Mouse (Mus musculus) heart, embryonic 12.5 days (tissue): ENCODE measurements at regions not wholly inside any gene's neighbourhood (a gene's known extent, or its start where the extent isn't known, plus 50 kb on each side); places are given as distances from the start of the nearest gene placed in this dataset.

Experiments used
- ATAC-seq: fragments of 200-750 bp; cut with Nextera tagmentation; 2 replicates; pipeline ENCODE4 v1.8.0; 2017; ENCODE audit warnings: moderate TSS enrichment, moderate library complexity; ENCODE audit not compliant: insufficient number of reproducible peaks, low FRiP score
- H3K27ac ChIP-seq: fragments of 300-500 bp; sonication (generic); 2 replicates; pipeline ENCODE4 v1.5.1; 2016; ENCODE audit warnings: mild to moderate bottlenecking, moderate library complexity; ENCODE audit not compliant: poor library complexity, severe bottlenecking
- H3K27me3 ChIP-seq: fragments of 300-500 bp; sonication (generic); replicated peaks from 2 replicates; pipeline ENCODE4 v1.6.1; 2016; ENCODE audit warnings: mild to moderate bottlenecking, moderate library complexity
- H3K36me3 ChIP-seq: fragments of 300-500 bp; sonication (generic); 2 replicates; pipeline ENCODE4 v1.6.1; 2016; ENCODE audit warnings: mild to moderate bottlenecking, moderate library complexity
- H3K4me1 ChIP-seq: fragments of 300-500 bp; sonication (generic); replicated peaks from 2 replicates; pipeline ENCODE4 v1.6.1; 2016; ENCODE audit warnings: mild to moderate bottlenecking
- H3K4me2 ChIP-seq: fragments of 300-500 bp; sonication (generic); 2 replicates; pipeline ENCODE4 v1.6.1; 2016; ENCODE audit warnings: mild to moderate bottlenecking, moderate library complexity
- H3K4me3 ChIP-seq: fragments of 300-500 bp; sonication (generic); 2 replicates; pipeline ENCODE4 v1.5.1; 2016; ENCODE audit warnings: mild to moderate bottlenecking
- H3K9ac ChIP-seq: fragments of 300-500 bp; sonication (generic); 2 replicates; pipeline ENCODE4 v1.6.1; 2016; ENCODE audit warnings: mild to moderate bottlenecking, moderate library complexity
- H3K9me3 ChIP-seq: fragments of 300-500 bp; sonication (generic); replicated peaks from 2 replicates; pipeline ENCODE4 v1.6.1; 2016; ENCODE audit warnings: mild to moderate bottlenecking, moderate library complexity
- WGBS: fragments of 180-500 bp; shearing (Covaris S2); methylation state at CpG from one replicate; pipeline ENCODE4 v1.1.7; 2016; 5-methylcytosine and 5-hydroxymethylcytosine counted together

DNA sequence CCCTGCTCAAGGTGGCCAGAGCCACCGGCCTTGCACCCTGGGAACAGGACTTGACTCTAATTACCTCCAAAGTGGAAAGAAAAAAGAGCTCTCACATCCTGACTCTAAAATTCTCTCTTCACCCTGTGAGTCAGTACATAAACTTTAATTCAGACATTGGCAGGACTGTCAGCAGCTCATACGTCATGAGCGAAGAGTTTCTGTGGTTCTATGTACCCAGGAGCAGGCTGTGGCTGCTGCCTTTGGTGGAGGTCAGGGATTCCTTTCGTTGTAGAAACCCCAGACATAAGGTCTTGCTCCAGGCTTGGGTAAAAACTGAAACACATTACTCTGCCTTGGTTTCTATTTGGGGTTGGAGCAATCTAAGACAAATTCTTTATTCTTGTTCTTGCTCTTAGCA, 319.4 kb downstream of the Foxa2 start:
- H3K27me3 ChIP-seq, result 0 out of 2 replicates have a peak, but pooled peaks cover 6% of the 10 kb centered on the region
- no peaks in the 10 kb centered on the region for H3K36me3 ChIP-seq
- no peaks in the 10 kb centered on the region for H3K9me3 ChIP-seq
- no peak overlapping the region for H3K4me3 ChIP-seq
- no peak overlapping the region for H3K4me2 ChIP-seq
- no peak for ATAC-seq
- H3K4me1 ChIP-seq, result no peaks in the 10 kb centered on the region
- H3K27ac ChIP-seq, result no peak overlapping the region
- 78% methylated on average over 4 of the region's 4 CpGs for WGBS
- no peak overlapping the region for H3K9ac ChIP-seq

- ATAC-seq, result no peak
- no peak overlapping the region for H3K4me3 ChIP-seq
- no peak overlapping the region for H3K9ac ChIP-seq
- H3K27me3 ChIP-seq, result no peaks in the 10 kb centered on the region
- no peaks in the 10 kb centered on the region for H3K36me3 ChIP-seq
- no peak overlapping the region for H3K4me2 ChIP-seq
- WGBS, result 74% methylated on average over 3 of the region's 3 CpGs
- no peak overlapping the region for H3K27ac ChIP-seq
- no peaks in the 10 kb centered on the region for H3K9me3 ChIP-seq
- no peaks in the 10 kb centered on the region for H3K4me1 ChIP-seq
Measured at GRCm38 (mm10) chr2:147718936-147719335, 327.8 kb downstream of the Foxa2 start.

DNA sequence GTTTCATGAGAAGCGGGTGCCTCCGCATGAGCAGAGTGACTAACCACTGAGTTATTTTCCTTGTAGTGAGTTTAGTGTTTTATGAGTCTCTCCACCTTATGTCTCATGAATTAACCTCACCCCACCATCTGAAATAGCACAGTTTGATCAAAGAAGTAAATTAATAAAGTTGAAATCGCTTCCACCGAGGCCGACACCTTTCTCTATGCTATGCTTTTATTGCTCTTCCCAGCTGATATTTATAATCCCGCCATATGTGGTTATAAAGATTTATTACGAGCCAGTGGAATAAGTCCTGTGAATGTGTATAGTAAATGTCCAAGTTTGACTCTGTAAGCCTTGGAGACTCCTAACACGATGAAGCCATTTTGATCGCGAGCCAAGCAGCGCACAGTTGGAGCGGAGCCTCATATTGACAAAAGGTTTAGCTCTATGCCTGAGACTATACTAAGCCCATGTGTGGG, 329.3 kb downstream of the Foxa2 start:
- H3K9ac ChIP-seq, result no peak overlapping the region
- H3K4me3 ChIP-seq, result no peak overlapping the region
- no peaks in the 10 kb centered on the region; the same call in 1 of the 2 replicates for H3K27me3 ChIP-seq
- no peaks in the 10 kb centered on the region for H3K9me3 ChIP-seq
- H3K27ac ChIP-seq, result no peak overlapping the region
- WGBS, result 88% methylated on average over 12 of the region's 12 CpGs
- no peaks in the 10 kb centered on the region for H3K36me3 ChIP-seq
- no peaks in the 10 kb centered on the region for H3K4me1 ChIP-seq
- H3K4me2 ChIP-seq, result no peak overlapping the region
- ATAC-seq, result no peak

DNA sequence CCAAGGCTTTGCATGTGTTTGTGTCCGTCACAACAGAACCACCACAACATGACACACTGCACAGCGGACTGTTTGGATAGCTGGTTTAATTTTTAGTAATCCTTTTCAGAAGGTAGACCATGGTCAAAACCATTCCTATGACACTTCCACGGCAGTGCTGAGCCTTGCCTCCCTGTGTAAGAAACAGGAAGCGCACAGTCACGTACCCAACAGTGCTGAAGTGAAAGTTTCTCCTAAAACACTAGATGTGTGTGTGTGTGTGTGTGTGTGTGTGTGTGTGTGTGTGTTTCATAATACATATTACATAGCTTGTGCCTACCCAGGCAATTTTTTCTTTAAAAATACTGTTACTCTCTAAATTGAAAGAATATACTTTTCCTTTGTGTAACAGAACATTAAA, 331.0 kb downstream of the Foxa2 start:
- Histone ChIP-seq H3K4me3 (no peak overlapping the region), H3K36me3 (no peaks in the 10 kb centered on the region), H3K4me2 (no peak overlapping the region), H3K4me1 (peaks cover 5% of the 10 kb centered on the region), H3K9me3 (no peaks in the 10 kb centered on the region), H3K27me3 (no peaks in the 10 kb centered on the region; the same call in 1 of the 2 replicates), H3K27ac (no peak overlapping the region), H3K9ac (no peak overlapping the region)
- 87% methylated on average over 5 of the region's 5 CpGs for WGBS
- ATAC-seq, result no peak

GRCm38 (mm10) chr2:147710593-147711265, 336.0 kb downstream of the Foxa2 start:
- WGBS, result 16% methylated on average over 8 of the region's 8 CpGs
- Histone ChIP-seq H3K27ac (0 out of 2 replicates have a peak overlapping the region, but pooled peaks have one; percentile 13), H3K4me2 (no peak overlapping the region)

GRCm38 (mm10) chr2:147709799-147710198, 337.0 kb downstream of the Foxa2 start:
- no peak overlapping the region for H3K9ac ChIP-seq
- peaks cover 3% of the 10 kb centered on the region; the same call in 1 of the 2 replicates for H3K27me3 ChIP-seq

More at GRCm38 (mm10) chr2:147710593-147711265, 336.0 kb downstream of the Foxa2 start:
- peak; percentile 55; the same call in 1 of the 2 replicates for ATAC-seq
- Histone ChIP-seq H3K4me1 (peaks cover 9% of the 10 kb centered on the region), H3K4me3 (no peak overlapping the region), H3K36me3 (no peaks in the 10 kb centered on the region), H3K27me3 (peaks cover 3% of the 10 kb centered on the region; the same call in 1 of the 2 replicates), H3K9ac (no peak overlapping the region), H3K9me3 (no peaks in the 10 kb centered on the region)

GRCm38 (mm10) chr2:147707156-147707555, 339.6 kb downstream of the Foxa2 start:
- ATAC-seq, result no peak
- H3K27me3 ChIP-seq, result 0 out of 2 replicates have a peak, but pooled peaks cover 3% of the 10 kb centered on the region
- WGBS, result 70% methylated on average over 6 of the region's 6 CpGs
- H3K4me3 ChIP-seq, result no peak overlapping the region
- H3K27ac ChIP-seq, result no peak overlapping the region
- H3K9me3 ChIP-seq, result no peaks in the 10 kb centered on the region
- peaks cover 9% of the 10 kb centered on the region for H3K4me1 ChIP-seq
- no peak overlapping the region for H3K9ac ChIP-seq
- H3K36me3 ChIP-seq, result no peaks in the 10 kb centered on the region
- H3K4me2 ChIP-seq, result no peak overlapping the region

More at GRCm38 (mm10) chr2:147709799-147710198, 337.0 kb downstream of the Foxa2 start:
- Histone ChIP-seq H3K4me1 (peaks cover 9% of the 10 kb centered on the region), H3K4me3 (no peak overlapping the region), H3K4me2 (no peak overlapping the region), H3K27ac (no peak overlapping the region), H3K36me3 (no peaks in the 10 kb centered on the region), H3K9me3 (no peaks in the 10 kb centered on the region)
- ATAC-seq, result no peak

- Histone ChIP-seq H3K27me3 (0 out of 2 replicates have a peak, but pooled peaks cover 3% of the 10 kb centered on the region), H3K27ac (no peak overlapping the region), H3K4me3 (no peak overlapping the region), H3K9ac (no peak overlapping the region), H3K9me3 (no peaks in the 10 kb centered on the region), H3K4me2 (no peak overlapping the region), H3K36me3 (no peaks in the 10 kb centered on the region), H3K4me1 (no peaks in the 10 kb centered on the region)
- no peak for ATAC-seq
- 80% methylated on average over 10 of the region's 10 CpGs for WGBS
Measured at GRCm38 (mm10) chr2:147703981-147704380, 342.3 kb downstream of the Pax1 start.

GRCm38 (mm10) chr2:147702330-147703063, 340.8 kb downstream of the Pax1 start:
- Histone ChIP-seq H3K4me3 (no peak overlapping the region), H3K4me2 (no peak overlapping the region), H3K27ac (no peak overlapping the region), H3K9me3 (no peaks in the 10 kb centered on the region), H3K36me3 (no peaks in the 10 kb centered on the region), H3K27me3 (0 out of 2 replicates have a peak, but pooled peaks cover 3% of the 10 kb centered on the region), H3K4me1 (no peaks in the 10 kb centered on the region), H3K9ac (no peak overlapping the region)
- WGBS, result 62% methylated on average over 6 of the region's 6 CpGs
- ATAC-seq, result no peak

- no peaks in the 10 kb centered on the region for H3K9me3 ChIP-seq
- no peak overlapping the region for H3K27ac ChIP-seq
- no peak overlapping the region for H3K4me2 ChIP-seq
- ATAC-seq, result no peak
- no peaks in the 10 kb centered on the region for H3K27me3 ChIP-seq
- H3K9ac ChIP-seq, result no peak overlapping the region
- no peak overlapping the region for H3K4me3 ChIP-seq
- H3K36me3 ChIP-seq, result no peaks in the 10 kb centered on the region
- WGBS, result 73% methylated on average over 6 of the region's 6 CpGs
- no peaks in the 10 kb centered on the region for H3K4me1 ChIP-seq
Measured at GRCm38 (mm10) chr2:147699524-147700081, 337.9 kb downstream of the Pax1 start.

DNA sequence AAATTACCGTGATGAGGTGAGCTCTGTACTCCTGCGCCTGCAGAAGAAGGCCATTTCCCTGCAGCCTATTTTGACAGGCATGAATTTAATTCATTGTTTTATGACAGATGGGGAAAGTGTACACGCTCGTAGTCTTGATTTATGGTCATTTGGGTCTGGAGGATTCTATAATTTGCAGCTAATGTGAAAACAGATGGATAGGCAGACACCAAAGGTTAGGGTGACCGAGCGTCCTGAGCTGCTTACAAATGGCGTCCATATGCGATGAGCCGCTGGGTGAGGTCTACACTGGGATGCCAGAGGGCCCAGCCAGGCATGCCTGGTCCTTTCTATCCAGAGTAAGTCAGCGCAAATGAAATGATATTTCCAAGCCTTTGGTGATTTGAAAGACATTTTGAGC, 330.2 kb downstream of the Pax1 start:
- no peak overlapping the region for H3K4me2 ChIP-seq
- H3K4me3 ChIP-seq, result no peak overlapping the region
- no peak for ATAC-seq
- no peak overlapping the region for H3K9ac ChIP-seq
- H3K27me3 ChIP-seq, result no peaks in the 10 kb centered on the region
- H3K36me3 ChIP-seq, result no peaks in the 10 kb centered on the region
- no peak overlapping the region for H3K27ac ChIP-seq
- H3K9me3 ChIP-seq, result no peaks in the 10 kb centered on the region
- no peaks in the 10 kb centered on the region for H3K4me1 ChIP-seq
- 88% methylated on average over 10 of the region's 10 CpGs for WGBS
